Mouse (Mus musculus) forebrain, embryonic 11.5 days (tissue): ENCODE data around the gene Hdgf. TPM values are rescaled to one million over a fixed set of nuclear protein-coding genes. Genes with fewer than 3 reads are reported as not detected.

Experiments used
- ATAC-seq: fragments of 200-750 bp; cut with Nextera tagmentation; replicated peaks from 2 replicates; pipeline ENCODE4 v1.8.0; 2017; ENCODE audit warnings: moderate TSS enrichment; ENCODE audit not compliant: low FRiP score
- DNase-seq: peaks from one replicate; pipeline ENCODE4 v3.0.0-alpha.2; 2017; ENCODE audit warnings: low spot score
- H3K27ac ChIP-seq: fragments of 300-500 bp; sonication (generic); 2 replicates; pipeline ENCODE4 v1.5.1; 2014; ENCODE audit warnings: low read depth, low read length
- H3K27me3 ChIP-seq: fragments of 300-500 bp; sonication (generic); 2 replicates; pipeline ENCODE4 v1.6.1; 2014; ENCODE audit warnings: mild to moderate bottlenecking, low read length, mixed read lengths; ENCODE audit not compliant: control insufficient read depth, insufficient read depth
- H3K36me3 ChIP-seq: fragments of 300-500 bp; sonication (generic); 2 replicates; pipeline ENCODE4 v1.6.1; 2014; ENCODE audit warnings: mild to moderate bottlenecking, low read length, moderate library complexity, mixed read lengths; ENCODE audit not compliant: control insufficient read depth, insufficient read depth
- H3K4me1 ChIP-seq: fragments of 300-500 bp; sonication (generic); replicated peaks from 2 replicates; pipeline ENCODE4 v1.6.1; 2014; ENCODE audit warnings: low read length, mixed read lengths; ENCODE audit not compliant: control insufficient read depth, insufficient read depth
- H3K4me2 ChIP-seq: fragments of 300-500 bp; sonication (generic); 2 replicates; pipeline ENCODE4 v1.6.1; 2014; ENCODE audit warnings: low read depth, mild to moderate bottlenecking, low read length, moderate library complexity, mixed read lengths; ENCODE audit not compliant: severe bottlenecking
- H3K4me3 ChIP-seq: fragments of 300-500 bp; sonication (generic); 2 replicates; pipeline ENCODE4 v1.5.1; 2014; ENCODE audit warnings: low read depth, low read length
- H3K9ac ChIP-seq: fragments of 300-500 bp; sonication (generic); 2 replicates; pipeline ENCODE4 v1.6.1; 2014; ENCODE audit warnings: low read length
- H3K9me3 ChIP-seq: fragments of 300-500 bp; sonication (generic); 2 replicates; pipeline ENCODE4 v1.6.1; 2016; ENCODE audit warnings: low read length, mixed read lengths; ENCODE audit not compliant: control insufficient read depth
- WGBS: fragments of 180-500 bp; shearing (Covaris S2); extraction: QIAGEN DNeasy Blood & Tissue Kit; methylation state at CpG from one replicate; pipeline ENCODE4 v1.1.7; 2014; 5-methylcytosine and 5-hydroxymethylcytosine counted together
- polyA plus RNA-seq: library from polyadenylated mRNA; unstranded; fragments of >200 nt; fragmentation: Nextera tagmentation; extraction: Ambion mirVana; gene quantifications from 2 replicates; pipeline ENCODE4 v1.2.1, GENCODE M21; 2014

Hdgf gene
- polyA plus RNA-seq, 1 experiment from 2014 or later = 325 TPM

- Histone ChIP-seq H3K4me1 (peaks cover 14% of the 10 kb centered on the region), H3K27me3 (no peaks in the 10 kb centered on the region), H3K9ac (no peak overlapping the region), H3K4me3 (no peak overlapping the region), H3K36me3 (peaks cover 5% of the 10 kb centered on the region), H3K27ac (no peak overlapping the region), H3K4me2 (no peak overlapping the region), H3K9me3 (no peaks in the 10 kb centered on the region)
- 98% methylated on average over 10 of the region's 10 CpGs for WGBS
- ATAC-seq = no peak
- no peak for DNase-seq
Measured at GRCm38 (mm10) chr3:87913891-87914290, 7.8 kb downstream of the Hdgf start.

GRCm38 (mm10) chr3:87916990-87917389 is 10.9 kb downstream of the Hdgf start:
- no peak overlapping the region for H3K27ac ChIP-seq
- WGBS = 90% methylated on average over 1 of the region's 1 CpGs
- ATAC-seq = no peak
- H3K9me3 ChIP-seq = no peaks in the 10 kb centered on the region
- no peaks in the 10 kb centered on the region for H3K27me3 ChIP-seq
- peaks cover 6% of the 10 kb centered on the region; the same call in 1 of the 2 replicates for H3K4me1 ChIP-seq
- no peak overlapping the region for H3K4me2 ChIP-seq
- H3K4me3 ChIP-seq = no peak overlapping the region
- no peak for DNase-seq
- no peak overlapping the region for H3K9ac ChIP-seq
- H3K36me3 ChIP-seq = peaks cover 5% of the 10 kb centered on the region

- Histone ChIP-seq H3K9me3 (no peaks in the 10 kb centered on the region), H3K36me3 (peaks cover 8% of the 10 kb centered on the region), H3K27me3 (no peaks in the 10 kb centered on the region), H3K4me3 (no peak overlapping the region), H3K9ac (no peak overlapping the region), H3K27ac (no peak overlapping the region), H3K4me2 (no peak overlapping the region), H3K4me1 (peaks cover 6% of the 10 kb centered on the region; the same call in 1 of the 2 replicates)
- ATAC-seq = no peak
- no peak for DNase-seq
- WGBS = 93% methylated on average over 1 of the region's 1 CpGs
Measured at GRCm38 (mm10) chr3:87918551-87918950, 12.4 kb downstream of the Hdgf start.

GRCm38 (mm10) chr3:87919336-87920108 is 13.4 kb downstream of the Hdgf start, which contains the start of gene Mrpl24:
Gene Mrpl24, plus strand, starts transcription at chr3:87919506.
- DNase-seq = peak; percentile 80
- WGBS = under 1% methylated on average over 30 of the region's 30 CpGs
- peak within 1 kb of the TSS; percentile 76 for H3K27ac ChIP-seq
- no peaks in the 10 kb centered on the region for H3K9me3 ChIP-seq
- no peaks in the 10 kb centered on the region for H3K27me3 ChIP-seq
- peak within 1 kb of the TSS; percentile 68 for H3K4me3 ChIP-seq
- H3K4me2 ChIP-seq = peak within 1 kb of the TSS; percentile 73
- peak within 1 kb of the TSS; percentile 71 for H3K9ac ChIP-seq
- H3K36me3 ChIP-seq = peaks cover 4% of the 10 kb centered on the region
- H3K4me1 ChIP-seq = peaks cover 6% of the 10 kb centered on the region; the same call in 1 of the 2 replicates
- peak; percentile 82 for ATAC-seq

GRCm38 (mm10) chr3:87920270-87920943 is 14.3 kb downstream of the Hdgf start:
- H3K27ac ChIP-seq = no peak overlapping the region
- DNase-seq (no peak), ATAC-seq (no peak)

GRCm38 (mm10) chr3:87924996-87925395 is 18.9 kb downstream of the Hdgf start:
- no peak overlapping the region for H3K27ac ChIP-seq
- H3K9ac ChIP-seq = no peak overlapping the region
- 92% methylated on average over 7 of the region's 7 CpGs for WGBS
- no peaks in the 10 kb centered on the region for H3K9me3 ChIP-seq
- ATAC-seq (no peak), DNase-seq (no peak)
- peaks cover 6% of the 10 kb centered on the region for H3K4me1 ChIP-seq
- H3K4me3 ChIP-seq = no peak overlapping the region
- peaks cover 10% of the 10 kb centered on the region for H3K36me3 ChIP-seq
- H3K27me3 ChIP-seq = no peaks in the 10 kb centered on the region
- H3K4me2 ChIP-seq = no peak overlapping the region

More at GRCm38 (mm10) chr3:87920270-87920943, 14.3 kb downstream of the Hdgf start:
- Histone ChIP-seq H3K9me3 (no peaks in the 10 kb centered on the region), H3K9ac (peak overlapping the region; percentile 71; the same call in 1 of the 2 replicates), H3K4me3 (peak overlapping the region; percentile 68), H3K27me3 (no peaks in the 10 kb centered on the region), H3K4me1 (peaks cover 6% of the 10 kb centered on the region; the same call in 1 of the 2 replicates), H3K4me2 (peak overlapping the region; percentile 73), H3K36me3 (peaks cover 6% of the 10 kb centered on the region)
- WGBS = 68% methylated on average over 9 of the region's 9 CpGs

GRCm38 (mm10) chr3:87927452-87927851 is 21.3 kb downstream of the Hdgf start:
- DNase-seq (no peak), ATAC-seq (no peak)
- H3K4me1 ChIP-seq = peaks cover 10% of the 10 kb centered on the region
- H3K4me2 ChIP-seq = no peak overlapping the region
- H3K4me3 ChIP-seq = no peak overlapping the region
- no peak overlapping the region for H3K27ac ChIP-seq
- H3K9me3 ChIP-seq = no peaks in the 10 kb centered on the region
- no peaks in the 10 kb centered on the region for H3K27me3 ChIP-seq
- peaks cover 16% of the 10 kb centered on the region for H3K36me3 ChIP-seq
- no peak overlapping the region for H3K9ac ChIP-seq
- 96% methylated on average over 5 of the region's 5 CpGs for WGBS

- H3K9ac ChIP-seq = peak overlapping the region; percentile 92
- peak overlapping the region; percentile 93 for H3K4me3 ChIP-seq
- peak overlapping the region; percentile 68 for H3K4me2 ChIP-seq
- 9% methylated on average over 26 of the region's 26 CpGs for WGBS
- no peak for ATAC-seq
- no peaks in the 10 kb centered on the region for H3K27me3 ChIP-seq
- H3K4me1 ChIP-seq = peaks cover 10% of the 10 kb centered on the region
- H3K27ac ChIP-seq = 0 out of 2 replicates have a peak overlapping the region, but pooled peaks have one; percentile 25
- H3K9me3 ChIP-seq = no peaks in the 10 kb centered on the region
- H3K36me3 ChIP-seq = peaks cover 19% of the 10 kb centered on the region
- DNase-seq = no peak
Measured at GRCm38 (mm10) chr3:87929341-87930077, 23.4 kb downstream of the Hdgf start.
